Mouse (Mus musculus) right cerebral cortex, postnatal 4 days (tissue): Measurements from ENCODE around the gene Hist1h4i.
"Not testable (repeated sequence)": the region's sequence is repeated elsewhere in the genome, so short reads cannot be mapped to it uniquely, and the experiment has no call there.

Source experiments
- DNase-seq: peaks from one replicate; pipeline ENCODE4 v3.0.0-alpha.2; 2022

Gene Hist1h4i

GRCm38 (mm10) chr13:22041142-22041536, at the start of gene Hist1h4i:
Gene Hist1h4i, minus strand, starts transcription at chr13:22041362.
- DNase-seq: peak; percentile 96

- not testable (repeated sequence) for DNase-seq
These were observed 43.0 kb upstream of the Hist1h4i start, which contains the start of gene Vmn1r188 for GRCm38 (mm10) chr13:22084140-22084539. Gene Vmn1r188, plus strand, starts transcription at chr13:22084440.

GRCm38 (mm10) chr13:22063468-22063867, 22.3 kb upstream of the Hist1h4i start:
- no peak for DNase-seq

- DNase-seq: no peak
These were observed 20.3 kb upstream of the Hist1h4i start for GRCm38 (mm10) chr13:22061422-22061821.

- no peak for DNase-seq
These were observed 12.6 kb upstream of the Hist1h4i start for GRCm38 (mm10) chr13:22053754-22054153.

- no peak for DNase-seq
These were observed 10.3 kb upstream of the Hist1h4i start for GRCm38 (mm10) chr13:22051523-22051859.

GRCm38 (mm10) chr13:22050591-22051522, 9.7 kb upstream of the Hist1h4i start:
- peak; percentile 89 for DNase-seq

GRCm38 (mm10) chr13:22049737-22050440, 8.7 kb upstream of the Hist1h4i start:
- DNase-seq: peak; percentile 54

GRCm38 (mm10) chr13:22049041-22049440, 7.9 kb upstream of the Hist1h4i start:
- DNase-seq: no peak

GRCm38 (mm10) chr13:22045311-22045710, 4.1 kb upstream of the Hist1h4i start:
- no peak for DNase-seq

- no peak for DNase-seq
These were observed 3.4 kb upstream of the Hist1h4i start for GRCm38 (mm10) chr13:22044432-22045155.

GRCm38 (mm10) chr13:22043503-22044431, 2.6 kb upstream of the Hist1h4i start:
- DNase-seq: no peak

GRCm38 (mm10) chr13:22042568-22043502, 1.7 kb upstream of the Hist1h4i start, which contains the start of the genes Hist1h2ag and Hist1h2bj:
Gene Hist1h2ag, minus strand, starts transcription at chr13:22042944.
Gene Hist1h2bj, plus strand, starts transcription at chr13:22043214.
- DNase-seq: peak; percentile 57

- no peak for DNase-seq
These were observed 747 bp upstream of the Hist1h4i start for GRCm38 (mm10) chr13:22041651-22042567.

- DNase-seq: no peak
These were observed 559 bp downstream of the Hist1h4i start for GRCm38 (mm10) chr13:22040464-22041141.

GRCm38 (mm10) chr13:22039951-22040463, 1.2 kb downstream of the Hist1h4i start:
- no peak for DNase-seq

GRCm38 (mm10) chr13:22039364-22039763, 1.8 kb downstream of the Hist1h4i start:
- DNase-seq: no peak

- no peak for DNase-seq
These were observed 3.7 kb downstream of the Hist1h4i start for GRCm38 (mm10) chr13:22037415-22037814.

GRCm38 (mm10) chr13:22036986-22037385, 4.2 kb downstream of the Hist1h4i start:
- no peak for DNase-seq
